Mouse (Mus musculus) brown adipose tissue, adult 24 weeks (tissue): Measurements from ENCODE around the gene Celsr1. TPM values are rescaled to one million over a fixed set of nuclear protein-coding genes. Genes with fewer than 3 reads are reported as not detected.

Source experiments
- H3K27ac ChIP-seq: fragments of 200-500 bp; replicated peaks from 2 replicates; pipeline ENCODE4 v1.5.1; 2012; ENCODE audit warnings: low read depth, mild to moderate bottlenecking, low read length
- H3K4me1 ChIP-seq: fragments of 200-500 bp; 2 replicates; pipeline ENCODE4 v1.6.1; 2012; ENCODE audit warnings: low read length, mixed read lengths; ENCODE audit not compliant: control insufficient read depth, insufficient read depth, insufficient read length
- H3K4me3 ChIP-seq: fragments of 200-500 bp; 2 replicates; pipeline ENCODE4 v1.5.1; 2012; ENCODE audit warnings: low read depth, mild to moderate bottlenecking, low read length, moderate library complexity; ENCODE audit not compliant: insufficient read depth
- polyA plus RNA-seq: library from polyadenylated mRNA; stranded (reverse); fragments of >200 nt; gene quantifications from 2 replicates; pipeline ENCODE4 v1.2.4, GENCODE M21; 2012; ENCODE audit not compliant: missing spikeins, insufficient read depth, insufficient read length

The Celsr1 gene
- polyA plus RNA-seq, 1 experiment = 0.20 TPM

DNA sequence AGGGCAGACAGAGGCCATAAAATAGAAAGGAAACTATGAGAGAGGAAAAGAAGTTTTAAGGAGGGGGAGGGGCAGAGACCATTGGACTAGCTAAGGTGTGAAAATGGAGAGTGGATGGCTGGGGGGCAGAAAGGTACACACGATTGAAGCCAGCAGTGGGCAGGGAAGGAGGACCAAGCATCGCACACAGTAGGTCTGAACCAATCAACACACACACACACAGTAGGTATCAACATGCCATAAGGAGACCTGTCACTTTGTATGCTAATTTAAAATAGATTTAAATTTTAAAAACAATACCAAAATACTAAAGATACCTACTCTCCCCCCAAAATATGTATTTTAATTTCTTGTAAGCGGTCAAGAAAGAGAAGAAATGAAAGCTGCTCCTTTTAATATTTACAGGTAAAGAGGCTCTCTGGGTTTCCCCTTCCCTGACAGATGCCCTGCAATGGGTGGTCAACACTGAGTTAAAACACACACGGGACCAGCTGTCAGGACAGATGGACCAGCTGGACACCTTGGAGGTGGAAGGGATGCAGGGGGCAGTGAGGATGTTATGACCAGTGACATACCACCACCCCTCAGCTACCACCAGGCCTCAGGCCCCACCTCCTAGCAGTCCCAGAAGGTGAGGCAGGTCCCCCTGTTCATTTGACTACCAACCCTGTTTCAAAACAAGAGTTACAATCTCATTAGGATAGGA, 34.9 kb downstream of the Celsr1 start:
- no peak overlapping the region for H3K27ac ChIP-seq
- no peaks in the 10 kb centered on the region for H3K4me1 ChIP-seq
- H3K4me3 ChIP-seq = no peak overlapping the region

- Histone ChIP-seq H3K4me3 (no peak overlapping the region), H3K27ac (no peak overlapping the region), H3K4me1 (no peaks in the 10 kb centered on the region; the same call in 1 of the 2 replicates)
Observed at GRCm38 (mm10) chr15:85996031-85996765, 37.4 kb downstream of the Celsr1 start.

GRCm38 (mm10) chr15:85994906-85995608, 38.5 kb downstream of the Celsr1 start:
- H3K4me1 ChIP-seq = no peaks in the 10 kb centered on the region; the same call in 1 of the 2 replicates
- no peak overlapping the region for H3K27ac ChIP-seq
- no peak overlapping the region for H3K4me3 ChIP-seq

DNA sequence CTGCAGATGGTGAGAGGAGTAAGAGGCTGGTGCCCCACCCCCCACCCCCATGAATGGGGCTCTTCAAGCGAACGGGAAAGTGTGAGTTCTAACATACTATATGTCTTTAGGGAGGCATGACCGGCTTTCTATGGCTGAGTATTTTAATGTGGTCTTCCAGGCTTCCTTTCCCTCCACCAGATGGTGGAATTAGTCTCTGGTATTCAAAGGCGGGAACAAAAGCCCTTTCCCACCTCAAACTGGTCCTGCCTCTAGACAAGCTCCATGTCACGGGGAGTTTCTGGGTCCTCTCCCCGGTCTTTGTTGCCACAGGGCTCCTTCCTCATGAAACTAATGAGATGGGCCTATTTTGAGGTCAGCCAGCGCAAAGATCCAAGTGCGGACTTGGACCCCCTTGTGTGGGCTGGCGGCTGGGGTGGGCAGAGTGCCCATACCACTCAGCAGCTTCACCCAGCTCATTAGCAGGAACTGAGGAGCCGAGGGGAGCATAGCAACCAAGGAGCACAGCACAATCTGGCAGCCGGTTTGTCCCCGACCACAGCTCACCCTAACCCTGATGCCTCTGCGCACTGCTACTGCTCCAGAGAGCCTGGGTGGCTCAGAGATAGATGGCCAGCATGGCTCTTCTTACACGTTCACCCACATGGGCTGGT, 39.5 kb downstream of the Celsr1 start:
- Histone ChIP-seq H3K4me1 (no peaks in the 10 kb centered on the region; the same call in 1 of the 2 replicates), H3K27ac (no peak overlapping the region), H3K4me3 (no peak overlapping the region)

GRCm38 (mm10) chr15:85993386-85993785, 40.2 kb downstream of the Celsr1 start:
- Histone ChIP-seq H3K4me3 (no peak overlapping the region), H3K4me1 (no peaks in the 10 kb centered on the region; the same call in 1 of the 2 replicates), H3K27ac (no peak overlapping the region)

GRCm38 (mm10) chr15:85992125-85992495, 41.5 kb downstream of the Celsr1 start:
- H3K27ac ChIP-seq = no peak overlapping the region
- H3K4me3 ChIP-seq = no peak overlapping the region
- no peaks in the 10 kb centered on the region; the same call in 1 of the 2 replicates for H3K4me1 ChIP-seq

DNA sequence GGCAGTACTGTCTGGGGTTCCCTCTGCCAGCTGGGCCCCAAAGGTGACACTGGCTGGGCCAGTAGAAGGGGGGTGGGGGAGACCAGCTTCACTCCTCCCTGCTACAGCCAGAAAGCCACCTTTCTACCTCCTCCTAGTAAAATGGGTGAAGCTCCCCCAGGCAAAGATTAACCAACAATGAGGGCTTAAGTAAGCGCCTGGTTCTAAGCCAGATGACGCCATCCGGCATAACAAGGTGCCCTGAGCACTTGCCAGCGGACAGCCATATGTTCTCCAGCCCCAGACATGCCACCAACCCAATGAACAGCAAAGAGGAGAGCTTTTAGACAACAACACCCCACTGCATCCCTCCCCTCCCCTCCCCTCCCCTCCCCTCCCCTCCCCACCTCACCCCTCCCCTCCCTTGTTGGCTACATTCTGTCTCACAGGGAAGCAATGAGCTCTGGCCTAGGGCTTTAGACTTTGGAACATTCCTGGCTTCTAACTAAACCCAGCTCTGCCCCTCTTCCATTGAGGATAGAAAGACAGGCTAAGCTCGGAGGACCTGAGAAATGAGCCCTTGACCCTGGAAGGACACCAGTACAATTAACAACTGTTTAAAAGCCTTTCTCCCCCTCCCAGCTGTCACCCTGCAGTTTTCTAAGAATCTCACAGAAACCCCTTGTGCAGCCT, 42.0 kb downstream of the Celsr1 start:
- no peak overlapping the region for H3K4me3 ChIP-seq
- no peaks in the 10 kb centered on the region; the same call in 1 of the 2 replicates for H3K4me1 ChIP-seq
- H3K27ac ChIP-seq = no peak overlapping the region

GRCm38 (mm10) chr15:85990696-85991443, 42.7 kb downstream of the Celsr1 start:
- H3K4me1 ChIP-seq = no peaks in the 10 kb centered on the region; the same call in 1 of the 2 replicates
- H3K27ac ChIP-seq = no peak overlapping the region
- H3K4me3 ChIP-seq = no peak overlapping the region

GRCm38 (mm10) chr15:85987896-85988295, 45.7 kb downstream of the Celsr1 start:
- Histone ChIP-seq H3K4me3 (no peak overlapping the region), H3K4me1 (no peaks in the 10 kb centered on the region; the same call in 1 of the 2 replicates), H3K27ac (no peak overlapping the region)

GRCm38 (mm10) chr15:85986170-85986569, 47.4 kb downstream of the Celsr1 start:
- no peaks in the 10 kb centered on the region; the same call in 1 of the 2 replicates for H3K4me1 ChIP-seq
- H3K4me3 ChIP-seq = no peak overlapping the region
- no peak overlapping the region for H3K27ac ChIP-seq

DNA sequence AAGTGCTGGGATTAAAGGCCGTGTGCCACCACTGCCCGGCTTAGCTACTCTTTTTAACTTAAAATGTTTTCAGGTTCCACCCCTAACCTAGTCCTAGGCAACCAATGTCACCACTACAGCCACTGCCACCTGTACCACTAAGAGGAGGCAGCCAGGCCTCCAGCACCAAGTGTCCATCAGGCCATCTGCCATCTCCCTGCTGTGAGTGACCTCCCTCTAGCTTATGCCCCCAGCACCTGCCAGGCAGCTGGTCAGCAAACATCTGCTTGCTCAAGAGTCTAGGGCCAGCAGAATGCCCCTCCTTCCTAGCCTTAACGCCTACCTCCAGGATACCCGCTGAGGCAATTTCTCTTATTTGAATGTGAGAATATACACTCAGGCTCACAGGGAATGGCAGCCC, 48.0 kb downstream of the Celsr1 start:
- Histone ChIP-seq H3K27ac (no peak overlapping the region), H3K4me1 (no peaks in the 10 kb centered on the region; the same call in 1 of the 2 replicates), H3K4me3 (no peak overlapping the region)

DNA sequence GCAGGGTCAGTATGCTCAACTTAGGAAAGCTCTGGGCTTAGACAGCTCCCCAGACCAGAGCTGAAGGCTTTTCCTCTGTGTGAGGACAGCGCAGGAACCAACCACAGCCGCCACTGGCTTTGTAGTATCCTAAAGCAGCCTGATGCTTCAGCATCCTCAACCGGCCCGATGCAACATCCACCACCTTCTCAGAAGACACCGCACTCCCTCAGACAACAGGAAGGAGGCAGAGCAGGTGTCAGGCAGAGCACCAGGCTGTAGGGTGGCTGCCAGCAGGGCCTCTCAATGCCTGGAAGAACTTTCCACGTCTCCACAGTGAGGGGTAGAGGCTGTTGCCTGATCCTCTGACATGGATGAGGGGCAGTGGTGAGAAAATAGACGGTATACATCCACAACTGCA, 50.4 kb downstream of the Celsr1 start:
- Histone ChIP-seq H3K27ac (no peak overlapping the region), H3K4me3 (no peak overlapping the region)

DNA sequence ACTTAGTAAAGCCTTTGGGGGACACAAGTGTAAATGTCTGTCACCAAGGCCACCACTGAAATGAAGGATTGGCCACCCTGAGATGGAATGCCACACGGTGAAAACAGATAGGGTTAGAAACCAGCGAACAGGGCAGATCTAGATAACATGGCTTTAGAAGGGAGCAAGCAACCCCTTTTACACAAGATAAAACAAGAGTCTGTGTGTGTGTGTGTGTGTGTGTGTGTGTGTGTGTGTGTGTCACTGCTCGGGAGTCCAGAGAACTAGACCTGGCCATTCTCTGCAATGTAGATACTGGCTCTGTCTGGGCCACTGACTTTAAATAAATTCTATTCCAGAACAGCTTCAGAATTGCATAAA, 51.2 kb downstream of the Celsr1 start:
- H3K4me3 ChIP-seq = no peak overlapping the region
- no peaks in the 10 kb centered on the region; the same call in 1 of the 2 replicates for H3K4me1 ChIP-seq
- H3K27ac ChIP-seq = no peak overlapping the region

More for the DNA sequence above, 50.4 kb downstream of the Celsr1 start:
- H3K4me1 ChIP-seq = no peaks in the 10 kb centered on the region; the same call in 1 of the 2 replicates
